Mouse (Mus musculus) lung, embryonic 16.5 days (tissue): Measurements from ENCODE around the gene Prr15l. TPM values are rescaled to one million over a fixed set of nuclear protein-coding genes. Genes with fewer than 3 reads are reported as not detected.

Experiments
- ATAC-seq: fragments of 200-750 bp; cut with Nextera tagmentation; 2 replicates; pipeline ENCODE4 v1.8.0; 2017; ENCODE audit warnings: low read depth, mild to moderate bottlenecking, moderate library complexity
- H3K27ac ChIP-seq: fragments of 300-500 bp; sonication (generic); 2 replicates; pipeline ENCODE4 v1.5.1; 2014; ENCODE audit warnings: mild to moderate bottlenecking, control low read depth, low read length
- H3K27me3 ChIP-seq: fragments of 300-500 bp; sonication (generic); 2 replicates; pipeline ENCODE4 v1.6.1; 2014; ENCODE audit warnings: low read depth, low read length, mixed read lengths; ENCODE audit not compliant: control insufficient read depth, insufficient read depth
- H3K36me3 ChIP-seq: fragments of 300-500 bp; sonication (generic); 2 replicates; pipeline ENCODE4 v1.6.1; 2014; ENCODE audit warnings: low read length; ENCODE audit not compliant: control insufficient read depth, insufficient read depth
- H3K4me1 ChIP-seq: fragments of 300-500 bp; sonication (generic); replicated peaks from 2 replicates; pipeline ENCODE4 v1.6.1; 2014; ENCODE audit warnings: low read length, mixed read lengths; ENCODE audit not compliant: control insufficient read depth, insufficient read depth
- H3K4me2 ChIP-seq: fragments of 300-500 bp; sonication (generic); 2 replicates; pipeline ENCODE4 v1.6.1; 2014; ENCODE audit warnings: low read depth, low read length, control low read depth
- H3K4me3 ChIP-seq: fragments of 300-500 bp; sonication (generic); 2 replicates; pipeline ENCODE4 v1.5.1; 2014; ENCODE audit warnings: mild to moderate bottlenecking, low read length, control low read depth
- H3K9ac ChIP-seq: fragments of 300-500 bp; sonication (generic); 2 replicates; pipeline ENCODE4 v1.6.1; 2014; ENCODE audit warnings: low read length, control low read depth
- H3K9me3 ChIP-seq: fragments of 300-500 bp; sonication (generic); 2 replicates; pipeline ENCODE4 v1.6.1; 2016; ENCODE audit warnings: low read length; ENCODE audit not compliant: control insufficient read depth
- WGBS: fragments of 180-500 bp; shearing (Covaris S2); extraction: QIAGEN DNeasy Blood & Tissue Kit; methylation state at CpG from one replicate; pipeline ENCODE4 v1.1.7; 2014; 5-methylcytosine and 5-hydroxymethylcytosine counted together
- polyA plus RNA-seq: library from polyadenylated mRNA; unstranded; fragments of >200 nt; fragmentation: Nextera tagmentation; extraction: Ambion mirVana; gene quantifications from 2 replicates; pipeline ENCODE4 v1.2.1, GENCODE M21; 2015

The Prr15l gene
- polyA plus RNA-seq, 1 experiment from 2014 or later, result 50.5 TPM

- H3K36me3 ChIP-seq, result no peaks in the 10 kb centered on the region
- H3K27me3 ChIP-seq, result no peaks in the 10 kb centered on the region
- ATAC-seq, result peak; percentile 13
- peak overlapping the region; percentile 38 for H3K4me3 ChIP-seq
- peak overlapping the region; percentile 52 for H3K4me2 ChIP-seq
- no peak overlapping the region for H3K9ac ChIP-seq
- no peaks in the 10 kb centered on the region for H3K9me3 ChIP-seq
- 25% methylated on average over 12 of the region's 13 CpGs for WGBS
- H3K27ac ChIP-seq, result no peak overlapping the region
- peaks cover 11% of the 10 kb centered on the region for H3K4me1 ChIP-seq
These were observed 11.0 kb upstream of the Prr15l start for GRCm38 (mm10) chr11:96916885-96917396.

- Histone ChIP-seq H3K4me1 (peaks cover 11% of the 10 kb centered on the region), H3K9ac (no peak overlapping the region), H3K27ac (no peak overlapping the region), H3K4me2 (no peak overlapping the region), H3K36me3 (no peaks in the 10 kb centered on the region), H3K9me3 (no peaks in the 10 kb centered on the region), H3K4me3 (no peak overlapping the region), H3K27me3 (no peaks in the 10 kb centered on the region)
- no peak for ATAC-seq
- WGBS, result 84% methylated on average over 6 of the region's 6 CpGs
These were observed 10.5 kb upstream of the Prr15l start for GRCm38 (mm10) chr11:96917415-96917814.

GRCm38 (mm10) chr11:96919003-96919402 is 8.9 kb upstream of the Prr15l start:
- Histone ChIP-seq H3K27me3 (no peaks in the 10 kb centered on the region), H3K4me1 (peaks cover 11% of the 10 kb centered on the region), H3K9me3 (no peaks in the 10 kb centered on the region), H3K9ac (no peak overlapping the region), H3K27ac (no peak overlapping the region), H3K4me3 (no peak overlapping the region), H3K36me3 (no peaks in the 10 kb centered on the region), H3K4me2 (no peak overlapping the region)
- 35% methylated on average over 6 of the region's 6 CpGs for WGBS
- ATAC-seq, result no peak

- H3K27ac ChIP-seq, result no peak overlapping the region
- no peak overlapping the region for H3K4me3 ChIP-seq
- WGBS, result 72% methylated on average over 11 of the region's 11 CpGs
- H3K4me2 ChIP-seq, result no peak overlapping the region
- no peak overlapping the region for H3K9ac ChIP-seq
- peaks cover 2% of the 10 kb centered on the region; the same call in 1 of the 2 replicates for H3K27me3 ChIP-seq
- no peaks in the 10 kb centered on the region for H3K36me3 ChIP-seq
- H3K9me3 ChIP-seq, result no peaks in the 10 kb centered on the region
- no peak for ATAC-seq
- H3K4me1 ChIP-seq, result peaks cover 2% of the 10 kb centered on the region; the same call in 1 of the 2 replicates
These were observed 3.0 kb upstream of the Prr15l start for GRCm38 (mm10) chr11:96924861-96925260.

- H3K9me3 ChIP-seq, result no peaks in the 10 kb centered on the region
- H3K36me3 ChIP-seq, result no peaks in the 10 kb centered on the region
- no peak overlapping the region for H3K4me3 ChIP-seq
- H3K4me2 ChIP-seq, result no peak overlapping the region
- peaks cover 2% of the 10 kb centered on the region; the same call in 1 of the 2 replicates for H3K4me1 ChIP-seq
- H3K27ac ChIP-seq, result no peak overlapping the region
- 83% methylated on average over 12 of the region's 12 CpGs for WGBS
- H3K9ac ChIP-seq, result no peak overlapping the region
- no peak for ATAC-seq
- H3K27me3 ChIP-seq, result peaks cover 2% of the 10 kb centered on the region; the same call in 1 of the 2 replicates
These were observed 2.3 kb upstream of the Prr15l start for GRCm38 (mm10) chr11:96925469-96926148.

GRCm38 (mm10) chr11:96926587-96926986 is 1.3 kb upstream of the Prr15l start:
- ATAC-seq, result no peak
- WGBS, result 68% methylated on average over 5 of the region's 5 CpGs
- H3K27ac ChIP-seq, result no peak overlapping the region

GRCm38 (mm10) chr11:96928691-96929090 is 787 bp downstream of the Prr15l start:
- 3% methylated on average over 5 of the region's 5 CpGs for WGBS
- H3K4me2 ChIP-seq, result peak overlapping the region; percentile 39
- peak overlapping the region; percentile 98 for H3K27ac ChIP-seq
- H3K36me3 ChIP-seq, result no peaks in the 10 kb centered on the region
- peaks cover 2% of the 10 kb centered on the region; the same call in 1 of the 2 replicates for H3K27me3 ChIP-seq
- H3K9me3 ChIP-seq, result no peaks in the 10 kb centered on the region
- peak; percentile 58 for ATAC-seq
- no peak overlapping the region for H3K9ac ChIP-seq
- H3K4me3 ChIP-seq, result peak overlapping the region; percentile 53
- H3K4me1 ChIP-seq, result peaks cover 8% of the 10 kb centered on the region; the same call in 1 of the 2 replicates

More at GRCm38 (mm10) chr11:96926587-96926986, 1.3 kb upstream of the Prr15l start:
- Histone ChIP-seq H3K4me2 (no peak overlapping the region), H3K27me3 (peaks cover 2% of the 10 kb centered on the region; the same call in 1 of the 2 replicates), H3K4me3 (no peak overlapping the region), H3K36me3 (no peaks in the 10 kb centered on the region), H3K4me1 (peaks cover 2% of the 10 kb centered on the region; the same call in 1 of the 2 replicates), H3K9me3 (no peaks in the 10 kb centered on the region), H3K9ac (no peak overlapping the region)

GRCm38 (mm10) chr11:96929096-96929765 is 1.3 kb downstream of the Prr15l start:
- peak overlapping the region; percentile 55 for H3K4me2 ChIP-seq
- H3K27me3 ChIP-seq, result peaks cover 2% of the 10 kb centered on the region; the same call in 1 of the 2 replicates
- H3K9ac ChIP-seq, result peak overlapping the region; percentile 70
- H3K4me3 ChIP-seq, result peak overlapping the region; percentile 53
- H3K4me1 ChIP-seq, result peaks cover 13% of the 10 kb centered on the region; the same call in 1 of the 2 replicates
- no peaks in the 10 kb centered on the region for H3K36me3 ChIP-seq
- H3K9me3 ChIP-seq, result no peaks in the 10 kb centered on the region
- peak; percentile 82 for ATAC-seq
- 9% methylated on average over 13 of the region's 13 CpGs for WGBS
- H3K27ac ChIP-seq, result peak overlapping the region; percentile 98

- H3K4me1 ChIP-seq, result peaks cover 13% of the 10 kb centered on the region; the same call in 1 of the 2 replicates
- H3K4me3 ChIP-seq, result peak overlapping the region; percentile 53
- H3K36me3 ChIP-seq, result no peaks in the 10 kb centered on the region
- peak overlapping the region; percentile 70 for H3K9ac ChIP-seq
- peaks cover 2% of the 10 kb centered on the region; the same call in 1 of the 2 replicates for H3K27me3 ChIP-seq
- H3K4me2 ChIP-seq, result peak overlapping the region; percentile 55
- ATAC-seq, result peak; percentile 23; the same call in 1 of the 2 replicates
- H3K27ac ChIP-seq, result peak overlapping the region; percentile 98
- H3K9me3 ChIP-seq, result no peaks in the 10 kb centered on the region
- WGBS, result 37% methylated on average over 9 of the region's 9 CpGs
These were observed 1.9 kb downstream of the Prr15l start for GRCm38 (mm10) chr11:96929766-96930331.
